Mouse (Mus musculus): ENCODE results near the gene Mark3. TPM values are rescaled to one million over a fixed set of nuclear protein-coding genes. Genes with fewer than 3 reads are reported as not detected.

The Mark3 gene
- total and polyA plus RNA-seq, 3 experiments, result 43.9 to 71.6 TPM; not detected in 1

GRCm38 (mm10) chr12:111664144-111664634 lies 89.9 kb downstream of the Mark3 start:
- Histone ChIP-seq H3K27ac (ENCODE audit: control insufficient read depth, low read depth, low read length) (no peak overlapping the region), H3K27me3 (ENCODE audit: control insufficient read depth in 1 of 2, insufficient read depth in 2 of 2, low read length in 2 of 2) (no peaks in the 10 kb centered on the region), H3K4me1 (ENCODE audit: control insufficient read depth in 1 of 2, insufficient read depth in 2 of 2, low read length in 2 of 2) (peaks cover 0 to 5% of the 10 kb centered on the region in 2 experiments; a peak in 2 of 4 replicates)

GRCm38 (mm10) chr12:111665041-111665880 lies 90.9 kb downstream of the Mark3 start:
- TF ChIP-seq ETS1 (IDR thresholded peaks at IDR 0.05; ENCODE audit: low read depth, low read length) (no peak), JUND (IDR thresholded peaks at IDR 0.05; ENCODE audit: low read depth, low read length) (no peak), NELFE (IDR thresholded peaks at IDR 0.05; ENCODE audit: low read depth, low read length) (no peak), SMC3 (IDR thresholded peaks at IDR 0.05; ENCODE audit: low read depth, low read length) (no peak), USF2 (IDR thresholded peaks at IDR 0.05; ENCODE audit: borderline replicate concordance in 1 of 2, insufficient read depth in 1 of 2, low read depth in 1 of 2, low read length in 2 of 2) (no peak), CHD1 (IDR thresholded peaks at IDR 0.05; ENCODE audit: low read depth, low read length) (no peak), ZC3H11A (IDR thresholded peaks at IDR 0.05; ENCODE audit: low read depth, low read length) (no peak), MAFK (IDR thresholded peaks at IDR 0.05; ENCODE audit: borderline replicate concordance, low read depth, low read length) (no peak), ZKSCAN1 (IDR thresholded peaks at IDR 0.05; ENCODE audit: low read depth, low read length) (no peak), MYB (IDR thresholded peaks at IDR 0.05; ENCODE audit: low read depth, low read length) (no peak), HCFC1 (IDR thresholded peaks at IDR 0.05; ENCODE audit: low read depth, low read length) (no peak), POLR2AphosphoS2 (IDR thresholded peaks at IDR 0.05; ENCODE audit: low read length) (no peak), SIN3A (IDR thresholded peaks at IDR 0.05; ENCODE audit: low read length) (no peak), GABPA (IDR thresholded peaks at IDR 0.05; ENCODE audit: low read depth, low read length) (no peak), POLR2A (IDR thresholded peaks at IDR 0.05; ENCODE audit: control insufficient read depth in 1 of 2, insufficient read depth in 1 of 2, low read depth in 1 of 2, low read length in 2 of 2, poor library complexity in 1 of 2) (no peak), CTCF (IDR thresholded peaks at IDR 0.05 in 2 of 3, conservative IDR thresholded peaks at IDR 0.05 in 1 of 3; ENCODE audit: control insufficient read depth in 1 of 3, insufficient read depth in 1 of 3, low read depth in 2 of 3, low read length in 3 of 3, poor library complexity in 1 of 3, severe bottlenecking in 1 of 3) (no peak), KAT2A (conservative IDR thresholded peaks at IDR 0.05; ENCODE audit: low read depth, low read length) (no peak), ELF1 (IDR thresholded peaks at IDR 0.05; ENCODE audit: low read depth, low read length) (no peak), NRF1 (IDR thresholded peaks at IDR 0.05; ENCODE audit: insufficient read depth, low read depth, low read length, poor library complexity, severe bottlenecking) (no peak), TCF12 (IDR thresholded peaks at IDR 0.05; ENCODE audit: low read depth, low read length) (no peak)

More at GRCm38 (mm10) chr12:111664144-111664634, 89.9 kb downstream of the Mark3 start:
- H3K36me3 ChIP-seq (ENCODE audit: control insufficient read depth in 1 of 2, insufficient read depth in 2 of 2, low read length in 2 of 2), result peaks cover 0 to 6% of the 10 kb centered on the region in 2 experiments; a peak in 2 of 4 replicates
- no peaks in the 10 kb centered on the region; the same call in 1 of the 2 replicates for H3K79me2 ChIP-seq (ENCODE audit: control insufficient read depth, insufficient read depth, low read length, poor library complexity)
- H3K9ac ChIP-seq (ENCODE audit: control insufficient read depth, low read depth, low read length, poor library complexity, severe bottlenecking), result no peak overlapping the region
- TF ChIP-seq SIN3A (IDR thresholded peaks at IDR 0.05; ENCODE audit: low read length) (no peak), POLR2AphosphoS2 (IDR thresholded peaks at IDR 0.05; ENCODE audit: low read length) (no peak), TAL1 (IDR thresholded peaks at IDR 0.05; ENCODE audit: low read length) (no peak), EP300 (IDR thresholded peaks at IDR 0.05; ENCODE audit: low read depth in 1 of 2, low read length in 2 of 2) (no peak), NRF1 (IDR thresholded peaks at IDR 0.05; ENCODE audit: insufficient read depth, low read depth, low read length, poor library complexity, severe bottlenecking) (no peak), RAD21 (IDR thresholded peaks at IDR 0.05; ENCODE audit: low read depth, low read length) (no peak), NELFE (IDR thresholded peaks at IDR 0.05; ENCODE audit: low read depth, low read length) (no peak), KAT2A (conservative IDR thresholded peaks at IDR 0.05; ENCODE audit: low read depth, low read length) (no peak), POLR2A (IDR thresholded peaks at IDR 0.05; ENCODE audit: control insufficient read depth in 1 of 2, insufficient read depth in 1 of 2, low read depth in 1 of 2, low read length in 2 of 2, poor library complexity in 1 of 2) (no peak), POLR2AphosphoS5 (IDR thresholded peaks at IDR 0.05; ENCODE audit: borderline replicate concordance, low read depth, low read length) (no peak), BHLHE40 (IDR thresholded peaks at IDR 0.05; ENCODE audit: borderline replicate concordance, low read depth, low read length) (no peak), E2F4 (IDR thresholded peaks at IDR 0.05; ENCODE audit: borderline replicate concordance, low read depth, low read length) (no peak), GABPA (IDR thresholded peaks at IDR 0.05; ENCODE audit: low read depth, low read length) (no peak), MAX (IDR thresholded peaks at IDR 0.05; ENCODE audit: low read length) (no peak), USF2 (IDR thresholded peaks at IDR 0.05; ENCODE audit: borderline replicate concordance in 1 of 2, insufficient read depth in 1 of 2, low read depth in 1 of 2, low read length in 2 of 2) (no peak), ZC3H11A (IDR thresholded peaks at IDR 0.05; ENCODE audit: low read depth, low read length) (no peak), TBP (IDR thresholded peaks at IDR 0.05; ENCODE audit: low read depth, low read length) (no peak), CTCF (IDR thresholded peaks at IDR 0.05 in 2 of 3, conservative IDR thresholded peaks at IDR 0.05 in 1 of 3; ENCODE audit: control insufficient read depth in 1 of 3, insufficient read depth in 1 of 3, low read depth in 2 of 3, low read length in 3 of 3, poor library complexity in 1 of 3, severe bottlenecking in 1 of 3) (no peak), MYC (IDR thresholded peaks at IDR 0.05; ENCODE audit: low read depth, low read length) (no peak)
- H3K4me3 ChIP-seq (ENCODE audit: control insufficient read depth in 1 of 2, insufficient read depth in 1 of 2, low read depth in 2 of 2, low read length in 2 of 2), result no peak overlapping the region
- no peaks in the 10 kb centered on the region for H3K9me3 ChIP-seq (replicated peaks; ENCODE audit: insufficient read depth, low read length)
- DNase-seq (ENCODE audit: low read depth, low spot score), result no peak

More at GRCm38 (mm10) chr12:111665041-111665880, 90.9 kb downstream of the Mark3 start:
- no peaks in the 10 kb centered on the region for H3K9me3 ChIP-seq (replicated peaks; ENCODE audit: insufficient read depth, low read length)
- H3K27me3 ChIP-seq (ENCODE audit: control insufficient read depth in 1 of 2, insufficient read depth in 2 of 2, low read length in 2 of 2), result no peaks in the 10 kb centered on the region
- H3K27ac ChIP-seq (ENCODE audit: control insufficient read depth, low read depth, low read length), result no peak overlapping the region
- peaks cover 0 to 6% of the 10 kb centered on the region in 2 experiments; a peak in 2 of 4 replicates for H3K36me3 ChIP-seq (ENCODE audit: control insufficient read depth in 1 of 2, insufficient read depth in 2 of 2, low read length in 2 of 2)
- H3K9ac ChIP-seq (ENCODE audit: control insufficient read depth, low read depth, low read length, poor library complexity, severe bottlenecking), result no peak overlapping the region
- DNase-seq (ENCODE audit: low read depth, low spot score), result no peak
- H3K4me1 ChIP-seq (ENCODE audit: control insufficient read depth in 1 of 2, insufficient read depth in 2 of 2, low read length in 2 of 2), result peaks cover 0 to 5% of the 10 kb centered on the region in 2 experiments; a peak in 2 of 4 replicates
- no peaks in the 10 kb centered on the region; the same call in 1 of the 2 replicates for H3K79me2 ChIP-seq (ENCODE audit: control insufficient read depth, insufficient read depth, low read length, poor library complexity)
- no peak overlapping the region for H3K4me3 ChIP-seq (ENCODE audit: control insufficient read depth in 1 of 2, insufficient read depth in 1 of 2, low read depth in 2 of 2, low read length in 2 of 2)
